Mouse (Mus musculus): ENCODE results near the gene Ppp1r11.

The Ppp1r11 gene

DNA sequence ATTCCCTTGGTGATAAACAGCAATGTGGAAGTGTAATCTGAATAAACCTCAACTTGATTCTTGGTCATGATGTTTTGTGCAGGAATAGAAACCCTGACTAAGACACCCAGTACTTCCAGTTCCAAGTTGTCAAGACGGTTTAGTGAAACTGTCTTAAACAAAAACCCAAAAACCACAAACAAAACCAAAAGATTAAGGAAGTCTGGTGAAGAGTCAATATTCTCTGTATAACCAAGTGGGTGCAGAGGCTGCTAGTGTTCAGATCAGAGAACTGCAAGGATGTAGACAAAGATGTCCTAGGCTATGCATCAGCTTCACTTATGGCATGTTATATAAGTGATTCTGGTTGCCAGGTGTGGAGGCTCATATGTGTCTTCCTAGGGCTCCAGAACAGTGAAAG, 15.3 kb upstream of the Ppp1r11 start:
- DNase-seq (ENCODE audit: low read depth in 1 of 2, low spot score in 2 of 2), result no peak

DNA sequence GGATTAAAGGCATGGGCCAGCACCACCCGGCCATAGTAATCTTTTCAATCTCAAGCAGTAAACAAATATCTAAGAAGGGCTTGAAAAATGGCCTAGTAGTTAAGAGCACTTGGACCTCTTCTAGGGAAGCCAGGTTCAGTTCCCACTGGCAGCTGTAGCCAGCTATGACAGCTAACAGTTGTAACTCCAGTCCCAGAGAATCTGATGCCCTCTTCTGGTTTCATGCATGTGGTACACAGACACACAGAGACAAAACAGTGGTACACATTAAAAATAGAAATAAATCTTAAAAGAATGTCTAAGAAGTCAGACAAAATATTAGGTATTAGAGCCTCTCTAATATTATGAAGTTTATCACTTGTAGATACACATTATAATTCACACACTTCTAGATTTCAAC, 9.6 kb upstream of the Ppp1r11 start:
- DNase-seq (ENCODE audit: low read depth in 1 of 2, low spot score in 2 of 2), result no peak

- DNase-seq (ENCODE audit: low read depth in 1 of 2, low spot score in 2 of 2), result no peak
These were observed 7.3 kb upstream of the Ppp1r11 start for GRCm38 (mm10) chr17:36958884-36959283.

GRCm38 (mm10) chr17:36957999-36958743, 6.6 kb upstream of the Ppp1r11 start, which contains the start of the genes Znrd1 and Znrd1as:
Znrd1 (minus strand) TSS chr17:36958559.
Znrd1as (plus strand) TSS chr17:36958592.
- peak; percentile 82 to 88 for DNase-seq (ENCODE audit: low read depth in 1 of 2, low spot score in 2 of 2)

DNA sequence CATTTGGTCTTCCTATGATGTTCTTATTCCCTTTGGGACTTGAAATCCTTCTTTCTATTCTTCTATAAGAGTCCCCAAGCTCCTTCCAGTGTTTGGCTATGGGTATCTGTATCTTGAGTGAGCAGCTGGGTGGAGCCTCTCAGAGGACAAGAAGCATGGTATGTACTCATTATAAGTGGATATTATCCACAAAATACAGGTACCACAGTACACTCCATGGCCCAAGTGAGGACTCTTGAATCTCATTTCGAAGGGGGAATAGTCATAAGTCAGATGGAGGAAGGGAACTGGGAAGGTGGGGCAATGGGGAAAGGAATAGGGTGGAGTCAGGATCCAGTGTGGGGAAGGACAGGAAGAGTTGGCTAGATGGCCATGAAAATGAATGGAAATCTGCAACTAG, 1.5 kb upstream of the Ppp1r11 start:
- DNase-seq (ENCODE audit: low read depth in 1 of 2, low spot score in 2 of 2), result no peak

GRCm38 (mm10) chr17:36952631-36953030, 1.1 kb upstream of the Ppp1r11 start:
- no peak for DNase-seq (ENCODE audit: low read depth in 1 of 2, low spot score in 2 of 2)

DNA sequence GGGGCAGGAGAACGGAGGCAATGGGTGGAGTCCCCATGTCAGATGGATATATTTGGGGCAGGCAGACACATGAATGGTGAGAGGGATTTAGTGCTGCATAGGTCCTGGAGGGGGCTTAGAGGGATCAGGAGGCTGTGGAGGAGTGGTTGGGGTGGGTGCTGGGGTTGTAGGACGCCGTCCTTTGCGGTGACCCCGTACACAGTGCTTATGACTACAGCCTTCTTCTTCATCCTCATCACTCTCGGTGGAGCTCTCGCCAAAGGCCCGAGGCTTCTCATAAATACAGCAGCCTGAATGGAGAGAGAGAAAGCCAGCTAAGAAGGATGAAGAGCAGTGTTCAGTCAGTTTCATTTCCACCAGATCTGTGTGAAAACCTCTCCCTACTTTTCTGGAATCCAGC, 2.3 kb downstream of the Ppp1r11 start:
- no peak for DNase-seq (ENCODE audit: low read depth in 1 of 2, low spot score in 2 of 2)

DNA sequence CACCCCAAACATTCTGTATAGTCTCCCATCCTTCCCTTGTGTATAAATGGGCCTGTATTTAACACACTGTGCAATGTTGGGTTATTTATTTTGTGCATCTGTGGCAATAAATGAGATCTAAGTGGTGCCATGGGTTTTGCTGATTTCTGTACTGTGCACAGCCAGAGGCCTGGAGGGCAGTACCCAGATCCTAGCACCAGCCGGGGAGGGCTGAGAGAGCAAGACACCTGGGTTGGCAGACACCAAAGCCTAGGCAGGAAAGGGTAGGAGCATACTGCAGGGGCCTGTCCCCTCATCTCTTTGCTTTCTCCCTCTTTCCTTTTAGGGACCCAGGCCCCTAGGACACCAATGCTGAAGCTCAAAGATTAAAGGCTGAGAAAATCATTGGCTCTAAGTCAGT, 3.3 kb downstream of the Ppp1r11 start:
- no peak for DNase-seq (ENCODE audit: low read depth in 1 of 2, low spot score in 2 of 2)

DNA sequence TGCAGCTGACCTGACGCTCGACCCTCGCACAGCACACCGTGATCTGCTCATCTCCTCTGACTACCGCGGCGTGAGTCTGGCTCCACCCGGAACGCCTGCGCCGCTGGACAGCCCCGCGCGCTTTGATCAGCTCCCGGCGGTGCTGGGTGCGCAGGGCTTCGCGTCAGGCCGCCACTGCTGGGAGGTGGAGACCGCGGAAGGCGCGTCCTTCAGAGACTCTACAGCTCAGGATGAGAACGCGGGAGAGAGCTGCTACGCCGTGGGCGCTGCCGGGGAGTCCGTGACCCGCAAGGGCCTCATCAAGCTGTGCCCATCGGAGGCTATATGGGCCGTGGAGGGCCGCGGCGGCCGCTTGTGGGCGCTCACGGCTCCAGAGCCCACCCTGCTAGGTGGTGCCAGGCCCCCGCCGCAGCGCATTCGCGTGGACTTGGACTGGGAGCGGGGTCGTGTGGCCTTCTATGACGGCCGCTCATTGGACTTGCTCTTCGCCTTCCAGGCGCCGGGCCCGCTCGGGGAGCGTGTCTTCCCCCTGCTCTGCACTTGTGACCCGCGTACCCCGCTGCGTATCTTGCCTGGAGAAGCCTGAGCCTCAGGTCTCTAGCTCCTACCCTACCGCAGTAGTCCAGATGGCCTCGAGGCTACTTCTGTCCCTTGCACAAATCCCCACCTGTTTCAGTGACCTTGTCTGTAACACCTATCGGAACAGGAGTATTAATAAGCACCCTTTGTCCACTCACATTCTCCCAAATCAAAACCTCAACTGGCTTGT, 4.3 kb downstream of the Ppp1r11 start:
- no peak for DNase-seq (ENCODE audit: low read depth in 1 of 2, low spot score in 2 of 2)

DNA sequence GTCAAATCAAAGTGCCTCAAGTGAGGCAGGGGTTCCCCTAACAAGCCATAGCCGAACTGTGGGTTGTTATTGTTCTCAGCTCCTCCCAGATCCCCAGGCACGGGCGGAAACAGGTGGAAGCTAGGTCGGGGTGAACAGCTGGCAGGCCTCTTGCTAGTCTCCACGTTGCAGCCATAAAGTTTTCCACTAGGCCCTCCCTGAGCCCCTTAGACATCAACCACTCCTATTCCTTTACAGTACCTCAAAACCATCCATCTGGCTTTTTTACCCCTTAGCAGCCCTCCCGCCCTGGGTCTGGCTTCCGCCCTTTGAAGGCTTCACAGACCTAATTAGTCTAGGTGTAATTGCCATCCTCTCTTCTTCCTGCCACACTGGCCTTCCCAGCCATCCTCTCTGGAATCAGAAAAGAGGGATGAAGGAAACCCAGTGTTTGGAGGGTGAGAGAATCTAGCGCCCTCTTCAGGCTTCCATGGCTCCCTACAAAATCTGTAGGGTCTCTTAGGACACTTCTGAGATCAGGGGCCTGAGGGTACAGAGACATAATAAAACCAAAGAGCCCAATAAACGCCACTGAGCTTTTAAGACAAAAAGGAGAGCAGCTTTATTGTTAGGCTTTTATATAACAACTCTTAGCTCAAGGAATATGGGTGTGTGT, 7.3 kb downstream of the Ppp1r11 start:
- no peak for DNase-seq (ENCODE audit: low read depth in 1 of 2, low spot score in 2 of 2)

- DNase-seq (ENCODE audit: low read depth in 1 of 2, low spot score in 2 of 2), result no peak
These were observed 7.8 kb downstream of the Ppp1r11 start for GRCm38 (mm10) chr17:36943691-36944090.

GRCm38 (mm10) chr17:36942791-36943471, 8.6 kb downstream of the Ppp1r11 start, which contains the start of gene Rnf39:
Rnf39 (plus strand) TSS chr17:36942918.
- DNase-seq (ENCODE audit: low read depth in 1 of 2, low spot score in 2 of 2), result no peak

DNA sequence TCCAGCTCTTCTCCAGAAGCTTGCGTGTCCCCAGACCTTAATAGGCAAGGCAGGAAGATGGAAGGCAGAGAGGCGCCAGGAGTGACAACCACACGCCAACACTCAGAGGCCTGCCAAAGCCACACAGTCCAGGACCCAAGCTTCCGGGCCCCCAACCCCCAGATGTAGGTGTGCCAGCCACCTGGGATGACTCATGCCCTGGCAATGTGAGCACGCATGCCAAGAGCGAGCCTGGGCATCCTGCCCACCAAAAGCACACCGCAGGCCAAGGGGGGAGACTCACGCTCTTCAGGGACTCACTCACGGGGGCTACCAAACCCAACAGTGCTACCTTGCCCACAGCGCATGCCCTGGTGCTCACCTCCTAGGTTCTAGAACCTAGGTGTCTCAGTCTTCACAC, 9.2 kb downstream of the Ppp1r11 start:
- DNase-seq (ENCODE audit: low read depth in 1 of 2, low spot score in 2 of 2), result no peak

DNA sequence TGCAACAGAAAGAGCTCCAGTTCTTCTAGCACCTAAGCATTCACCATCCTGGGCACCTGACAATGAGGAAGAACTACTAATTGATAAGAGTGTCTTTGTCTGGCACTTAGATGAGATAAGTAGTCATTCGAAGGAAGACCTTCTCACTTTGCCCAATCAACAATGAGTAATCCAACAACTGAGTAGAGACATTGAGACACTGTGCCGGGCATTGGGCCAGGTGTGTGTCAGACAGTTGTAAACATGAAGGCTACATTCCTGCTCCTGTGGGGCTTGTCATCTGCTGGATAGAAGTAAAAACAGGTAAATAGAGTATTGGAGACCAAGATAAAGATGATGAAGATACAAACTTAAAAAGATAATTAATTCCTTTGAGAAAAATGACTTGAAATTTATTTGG, 13.5 kb downstream of the Ppp1r11 start:
- no peak for DNase-seq (ENCODE audit: low read depth in 1 of 2, low spot score in 2 of 2)

- no peak for DNase-seq (ENCODE audit: low read depth in 1 of 2, low spot score in 2 of 2)
These were observed 19.7 kb downstream of the Ppp1r11 start for GRCm38 (mm10) chr17:36931806-36932205.

GRCm38 (mm10) chr17:36931130-36931529, 20.4 kb downstream of the Ppp1r11 start:
- DNase-seq (ENCODE audit: low read depth in 1 of 2, low spot score in 2 of 2), result no peak

GRCm38 (mm10) chr17:36930233-36930632, 21.3 kb downstream of the Ppp1r11 start:
- no peak for DNase-seq (ENCODE audit: low read depth in 1 of 2, low spot score in 2 of 2)

GRCm38 (mm10) chr17:36929236-36929932, 22.2 kb downstream of the Ppp1r11 start:
- no peak for DNase-seq (ENCODE audit: low read depth in 1 of 2, low spot score in 2 of 2)

DNA sequence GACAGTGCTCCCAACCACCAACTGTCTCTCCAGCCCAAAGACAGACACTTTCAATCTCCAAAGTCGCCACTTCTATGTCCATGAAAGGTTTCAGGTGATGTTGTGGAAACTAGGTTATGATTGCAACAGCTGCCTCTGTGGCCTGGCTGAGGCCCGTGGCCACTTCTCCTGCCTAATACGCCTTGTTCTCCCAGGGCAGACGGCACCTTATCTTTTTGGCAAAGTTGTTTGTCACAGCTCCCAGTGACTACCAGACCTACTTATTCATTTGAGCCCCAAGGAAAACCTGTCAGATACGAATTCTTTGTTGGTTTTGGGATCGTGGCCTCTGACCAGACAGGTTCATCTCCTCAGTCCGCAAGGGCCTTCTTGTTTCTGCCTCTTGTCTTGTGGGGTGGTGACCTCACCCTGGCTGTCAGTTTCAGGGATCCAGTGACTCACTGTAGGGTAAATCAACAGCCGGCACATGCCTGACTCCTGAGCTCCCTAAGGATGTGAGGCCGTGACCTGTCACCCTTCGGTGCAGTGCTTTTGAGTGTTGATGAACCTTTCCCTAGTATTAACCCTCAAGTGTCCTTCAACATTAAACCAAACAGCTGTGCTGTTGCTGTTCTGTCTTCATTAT, 23.9 kb downstream of the Ppp1r11 start:
- no peak for DNase-seq (ENCODE audit: low read depth in 1 of 2, low spot score in 2 of 2)

GRCm38 (mm10) chr17:36923491-36923890, 28.1 kb downstream of the Ppp1r11 start:
- DNase-seq (ENCODE audit: low read depth in 1 of 2, low spot score in 2 of 2), result no peak

Data from monocyte, adult 2 months (primary cell).